Mouse (Mus musculus) midbrain, embryonic 16.5 days (tissue): ENCODE data around the gene Vmn1r206. TPM values are rescaled to one million over a fixed set of nuclear protein-coding genes. Genes with fewer than 3 reads are reported as not detected.
"Not testable (repeated sequence)": the region's sequence is repeated elsewhere in the genome, so short reads cannot be mapped to it uniquely, and the experiment has no call there.

ENCODE experiments used
- ATAC-seq: fragments of 200-750 bp; cut with Nextera tagmentation; 2 replicates; pipeline ENCODE4 v1.8.0; 2017; ENCODE audit warnings: moderate TSS enrichment
- H3K27ac ChIP-seq: fragments of 300-500 bp; sonication (generic); 2 replicates; pipeline ENCODE4 v1.5.1; 2014; ENCODE audit warnings: mild to moderate bottlenecking, low read length, mixed read lengths
- H3K27me3 ChIP-seq: fragments of 300-500 bp; sonication (generic); 2 replicates; pipeline ENCODE4 v1.6.1; 2014; ENCODE audit warnings: low read depth, low read length, mixed read lengths; ENCODE audit not compliant: control insufficient read depth, insufficient read depth
- H3K36me3 ChIP-seq: fragments of 300-500 bp; sonication (generic); 2 replicates; pipeline ENCODE4 v1.6.1; 2014; ENCODE audit warnings: mild to moderate bottlenecking, low read length, moderate library complexity, mixed read lengths; ENCODE audit not compliant: control insufficient read depth, insufficient read depth
- H3K4me1 ChIP-seq: fragments of 300-500 bp; sonication (generic); 2 replicates; pipeline ENCODE4 v1.6.1; 2014; ENCODE audit warnings: mild to moderate bottlenecking, low read length, mixed read lengths; ENCODE audit not compliant: control insufficient read depth, insufficient read depth
- H3K4me2 ChIP-seq: fragments of 300-500 bp; sonication (generic); 2 replicates; pipeline ENCODE4 v1.6.1; 2014; ENCODE audit warnings: mild to moderate bottlenecking, low read length, mixed read lengths
- H3K4me3 ChIP-seq: fragments of 300-500 bp; sonication (generic); 2 replicates; pipeline ENCODE4 v1.5.1; 2014; ENCODE audit warnings: low read depth, mild to moderate bottlenecking, low read length, moderate library complexity, mixed read lengths
- H3K9ac ChIP-seq: fragments of 300-500 bp; sonication (generic); 2 replicates; pipeline ENCODE4 v1.6.1; 2014; ENCODE audit warnings: low read depth, low read length, mixed read lengths
- H3K9me3 ChIP-seq: fragments of 300-500 bp; sonication (generic); replicated peaks from 2 replicates; pipeline ENCODE4 v1.6.1; 2014; ENCODE audit warnings: mild to moderate bottlenecking, low read length, mixed read lengths; ENCODE audit not compliant: control insufficient read depth, poor library complexity, severe bottlenecking
- WGBS: fragments of 180-500 bp; shearing (Covaris S2); extraction: QIAGEN DNeasy Blood & Tissue Kit; methylation state at CpG from one replicate; pipeline ENCODE4 v1.1.7; 2014; 5-methylcytosine and 5-hydroxymethylcytosine counted together
- polyA plus RNA-seq: library from polyadenylated mRNA; unstranded; fragments of >200 nt; fragmentation: Nextera tagmentation; extraction: Ambion mirVana; gene quantifications from 2 replicates; pipeline ENCODE4 v1.2.1, GENCODE M21; 2015

The Vmn1r206 gene
- polyA plus RNA-seq: not detected in 2 replicates

GRCm38 (mm10) chr13:22624151-22624550, at the start of gene Vmn1r206:
TSS of gene Vmn1r206 (minus strand) at chr13:22624251.
- H3K4me2 ChIP-seq, H3K36me3 ChIP-seq, H3K9ac ChIP-seq, H3K27me3 ChIP-seq, H3K9me3 ChIP-seq, ATAC-seq, H3K27ac ChIP-seq, H3K4me3 ChIP-seq, H3K4me1 ChIP-seq: not testable (repeated sequence)

DNA sequence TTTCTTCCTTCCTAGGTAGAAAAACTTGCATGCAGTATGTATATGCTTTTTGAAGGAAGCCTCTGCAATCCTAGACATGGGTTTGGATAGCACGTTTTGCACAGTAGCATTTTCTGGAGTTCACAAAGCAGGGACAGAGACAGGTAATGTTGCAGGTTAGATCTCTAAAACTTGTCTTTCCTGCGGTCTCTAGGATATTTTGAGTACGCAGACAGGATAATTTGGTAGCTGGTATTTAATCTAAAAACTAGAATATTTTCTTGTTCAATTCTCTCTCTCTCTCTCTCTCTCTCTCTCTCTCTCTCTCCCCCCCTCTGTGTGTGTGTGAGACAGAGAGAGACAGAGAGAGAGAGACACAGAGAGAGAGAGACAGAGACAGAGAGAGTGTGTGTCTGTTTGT, 31.2 kb downstream of the Vmn1r206 start, which contains the start of gene Vmn1r205:
Gene Vmn1r205 (minus strand): TSS at position 101 of the 400 bp plus-strand sequence.
- no peak within 1 kb of the TSS for H3K4me3 ChIP-seq
- no peak within 1 kb of the TSS for H3K27ac ChIP-seq
- WGBS: 89% methylated on average over 3 of the region's 3 CpGs
- no peak within 1 kb of the TSS for H3K4me2 ChIP-seq
- no peak within 1 kb of the TSS for H3K9ac ChIP-seq
- no peaks in the 10 kb centered on the region for H3K9me3 ChIP-seq
- no peaks in the 10 kb centered on the region for H3K4me1 ChIP-seq
- ATAC-seq: no peak
- no peaks in the 10 kb centered on the region for H3K36me3 ChIP-seq
- H3K27me3 ChIP-seq: no peaks in the 10 kb centered on the region

- not testable (repeated sequence) for ATAC-seq
- 80% methylated on average over 14 of the region's 14 CpGs for WGBS
Measured at GRCm38 (mm10) chr13:22583336-22583735, 40.7 kb downstream of the Vmn1r206 start.

DNA sequence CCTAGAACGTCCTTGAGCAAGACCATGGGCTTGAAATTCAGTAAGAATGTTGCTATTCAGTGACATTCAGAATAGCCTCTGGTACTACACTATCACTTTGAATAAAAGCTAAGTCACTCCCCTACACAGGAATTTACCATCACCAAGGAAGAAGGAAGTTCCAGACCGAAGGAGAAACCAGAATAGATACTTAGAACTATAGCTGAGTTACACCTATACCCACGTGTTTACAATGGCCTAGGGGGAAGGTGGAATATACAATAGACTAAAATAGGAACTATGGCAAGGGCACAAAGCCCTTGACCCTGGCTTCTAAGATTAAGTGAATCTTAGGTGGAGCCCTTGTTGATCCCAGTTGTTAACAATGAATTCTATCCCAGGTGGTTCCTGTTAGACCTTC, 49.1 kb downstream of the Vmn1r206 start:
- not testable (repeated sequence) for H3K36me3 ChIP-seq, H3K27ac ChIP-seq, H3K4me3 ChIP-seq, ATAC-seq, H3K4me2 ChIP-seq, H3K27me3 ChIP-seq, H3K9ac ChIP-seq, H3K4me1 ChIP-seq, H3K9me3 ChIP-seq
- WGBS: 81% methylated on average over 3 of the region's 3 CpGs

More at GRCm38 (mm10) chr13:22583336-22583735, 40.7 kb downstream of the Vmn1r206 start:
- H3K27me3 ChIP-seq, H3K4me3 ChIP-seq, H3K27ac ChIP-seq, H3K4me1 ChIP-seq, H3K9me3 ChIP-seq, H3K9ac ChIP-seq, H3K4me2 ChIP-seq, H3K36me3 ChIP-seq: not testable (repeated sequence)

Other genes with a start within 250 kb of the Vmn1r206 start
- not detected in 2 replicates for gene Vmn1r199, start 244.4 kb downstream of the Vmn1r206 start, polyA plus RNA-seq
- not detected in 2 replicates for gene Vmn1r200, start 233.9 kb downstream of the Vmn1r206 start, polyA plus RNA-seq
- not detected in 2 replicates for gene Vmn1r201, start 152.3 kb downstream of the Vmn1r206 start, polyA plus RNA-seq
- not detected in 2 replicates for gene Vmn1r202, start 118.9 kb downstream of the Vmn1r206 start, polyA plus RNA-seq
- not detected in 2 replicates for gene Vmn1r203, start 106.1 kb downstream of the Vmn1r206 start, polyA plus RNA-seq
- gene Vmn1r204, start 71.1 kb downstream of the Vmn1r206 start, polyA plus RNA-seq: not detected in 2 replicates
- not detected in 2 replicates for gene Vmn1r205, start 31.3 kb downstream of the Vmn1r206 start, polyA plus RNA-seq
- gene Vmn1r207-ps, start 105.4 kb upstream of the Vmn1r206 start, polyA plus RNA-seq: not detected in 2 replicates
- not detected in 2 replicates for gene Vmn1r208, start 153.1 kb upstream of the Vmn1r206 start, polyA plus RNA-seq
- not detected in 2 replicates for gene Vmn1r209, start 185.4 kb upstream of the Vmn1r206 start, polyA plus RNA-seq
- not detected in 2 replicates for gene Vmn1r210, start 207.1 kb upstream of the Vmn1r206 start, polyA plus RNA-seq
- not detected in 2 replicates for gene Vmn1r211, start 233.3 kb upstream of the Vmn1r206 start, polyA plus RNA-seq